Mouse (Mus musculus): Measurements from ENCODE around the gene Vezt.

DNA sequence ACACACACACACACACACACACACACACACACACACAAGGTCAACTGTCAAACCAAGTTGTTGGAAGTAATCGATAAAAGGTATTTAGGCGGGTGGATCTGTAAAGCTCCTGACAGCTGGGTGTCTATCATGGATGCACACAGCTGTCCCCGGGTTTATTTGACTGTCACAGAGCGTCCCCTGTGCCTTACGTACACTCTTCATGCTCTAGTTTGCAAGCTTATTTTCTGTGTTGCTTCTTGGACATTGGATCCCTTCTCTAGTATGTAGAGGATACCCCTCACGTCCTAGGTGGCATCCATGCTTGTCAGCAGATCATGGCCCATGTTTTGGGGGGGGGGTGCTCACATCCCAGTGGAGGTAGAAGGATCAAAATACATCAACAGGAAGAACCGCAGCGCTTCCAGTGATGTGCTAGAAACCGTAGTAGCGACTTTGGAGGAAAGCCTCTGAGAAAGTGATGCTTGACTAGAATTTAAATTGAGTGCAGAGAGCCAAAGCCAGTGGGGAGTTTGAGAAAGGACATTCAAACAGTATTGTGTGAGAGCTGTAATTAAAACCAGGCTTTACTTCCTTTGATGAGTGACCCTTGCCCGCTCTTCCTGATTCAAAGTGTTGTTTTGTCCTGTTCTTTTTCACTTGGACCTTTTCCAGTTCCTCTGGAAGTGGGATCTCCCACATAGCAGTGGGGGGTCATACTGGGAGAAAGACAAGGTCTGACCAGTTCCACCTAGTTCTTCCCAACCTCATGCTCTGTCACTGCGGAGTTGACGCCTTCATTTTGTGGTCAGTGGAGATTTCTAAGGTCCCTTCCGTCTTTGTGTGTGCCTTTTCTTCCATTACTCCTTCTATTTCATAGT, 41.6 kb upstream of the Vezt start:
- TF ChIP-seq CTCF (conservative IDR thresholded peaks at IDR 0.05; ENCODE audit: low read length) (no peak), NANOG (IDR thresholded peaks at IDR 0.05; ENCODE audit: borderline replicate concordance, low read length) (no peak), POU5F1 (IDR thresholded peaks at IDR 0.05; ENCODE audit: borderline replicate concordance, low read length) (no peak)

All from E14TG2a.4 (cell line).